Mouse (Mus musculus) hindbrain, embryonic 16.5 days (tissue): ENCODE measurements around the gene Ankrd27. TPM values are rescaled to one million over a fixed set of nuclear protein-coding genes. Genes with fewer than 3 reads are reported as not detected.

Experiments used
- ATAC-seq: fragments of 200-750 bp; cut with Nextera tagmentation; 2 replicates; pipeline ENCODE4 v1.8.0; 2017; ENCODE audit warnings: moderate TSS enrichment, moderate library complexity
- H3K27ac ChIP-seq: fragments of 300-500 bp; sonication (generic); 2 replicates; pipeline ENCODE4 v1.5.1; 2014; ENCODE audit warnings: low read depth, mild to moderate bottlenecking, control low read depth, low read length, moderate library complexity
- H3K27me3 ChIP-seq: fragments of 300-500 bp; sonication (generic); replicated peaks from 2 replicates; pipeline ENCODE4 v1.6.1; 2014; ENCODE audit warnings: low read length; ENCODE audit not compliant: control insufficient read depth, insufficient read depth
- H3K36me3 ChIP-seq: fragments of 300-500 bp; sonication (generic); 2 replicates; pipeline ENCODE4 v1.6.1; 2014; ENCODE audit warnings: mild to moderate bottlenecking, low read length, moderate library complexity, mixed read lengths; ENCODE audit not compliant: control insufficient read depth, insufficient read depth
- H3K4me1 ChIP-seq: fragments of 300-500 bp; sonication (generic); 2 replicates; pipeline ENCODE4 v1.6.1; 2014; ENCODE audit warnings: low read depth, low read length; ENCODE audit not compliant: control insufficient read depth, insufficient read depth
- H3K4me2 ChIP-seq: fragments of 300-500 bp; sonication (generic); 2 replicates; pipeline ENCODE4 v1.6.1; 2014; ENCODE audit warnings: mild to moderate bottlenecking, low read length, control low read depth, moderate library complexity
- H3K4me3 ChIP-seq: fragments of 300-500 bp; sonication (generic); 2 replicates; pipeline ENCODE4 v1.5.1; 2014; ENCODE audit warnings: mild to moderate bottlenecking, low read length, control low read depth, moderate library complexity
- H3K9ac ChIP-seq: fragments of 300-500 bp; sonication (generic); 2 replicates; pipeline ENCODE4 v1.6.1; 2014; ENCODE audit warnings: low read depth, mild to moderate bottlenecking, control low read depth, low read length, moderate library complexity
- H3K9me3 ChIP-seq: fragments of 300-500 bp; sonication (generic); 2 replicates; pipeline ENCODE4 v1.6.1; 2014; ENCODE audit warnings: mild to moderate bottlenecking, low read length, moderate library complexity; ENCODE audit not compliant: control insufficient read depth
- WGBS: fragments of 180-500 bp; shearing (Covaris S2); extraction: QIAGEN DNeasy Blood & Tissue Kit; methylation state at CpG from one replicate; pipeline ENCODE4 v1.1.7; 2014; 5-methylcytosine and 5-hydroxymethylcytosine counted together
- polyA plus RNA-seq: library from polyadenylated mRNA; unstranded; fragments of >200 nt; fragmentation: Nextera tagmentation; extraction: Ambion mirVana; gene quantifications from 2 replicates; pipeline ENCODE4 v1.2.1, GENCODE M21; 2015

Gene Ankrd27
- polyA plus RNA-seq, 1 experiment from 2014 or later = 17.3 TPM

DNA sequence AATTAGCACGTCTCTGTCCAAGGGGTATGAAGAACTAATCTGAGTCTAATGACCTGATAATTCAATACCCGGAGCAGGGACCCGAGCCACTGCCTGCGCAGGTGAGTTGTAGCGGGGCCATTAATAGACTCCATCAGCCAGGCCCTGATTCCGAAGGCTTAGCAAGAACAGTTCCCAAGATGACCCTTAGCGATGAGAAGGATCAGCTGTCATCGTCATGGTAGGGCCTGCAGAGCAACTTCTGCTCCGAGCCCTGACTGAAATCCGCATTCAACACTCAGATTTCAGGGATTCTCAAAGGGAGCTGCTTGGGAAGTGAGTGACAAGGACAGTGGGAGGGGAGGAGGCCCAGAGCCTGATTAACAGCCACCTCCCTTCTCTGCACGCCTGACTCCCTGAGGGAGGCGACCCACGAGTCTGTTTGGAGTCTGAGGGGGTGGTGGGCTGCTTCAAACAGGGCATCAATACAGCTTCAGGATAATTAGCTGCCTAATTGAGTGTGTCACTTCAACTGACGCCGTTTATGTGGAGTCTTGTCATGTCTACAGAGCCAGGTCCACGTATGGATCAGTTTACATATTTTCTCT, 77.8 kb downstream of the Ankrd27 start:
- ATAC-seq = no peak
- peaks cover 16% of the 10 kb centered on the region for H3K4me1 ChIP-seq
- no peaks in the 10 kb centered on the region for H3K27me3 ChIP-seq
- H3K27ac ChIP-seq = no peak overlapping the region
- no peak overlapping the region for H3K4me2 ChIP-seq
- H3K9ac ChIP-seq = peak overlapping the region; percentile 23; the same call in 1 of the 2 replicates
- 35% methylated on average over 16 of the region's 16 CpGs for WGBS
- H3K36me3 ChIP-seq = no peaks in the 10 kb centered on the region
- no peak overlapping the region for H3K4me3 ChIP-seq
- peaks cover 5% of the 10 kb centered on the region; the same call in 1 of the 2 replicates for H3K9me3 ChIP-seq

DNA sequence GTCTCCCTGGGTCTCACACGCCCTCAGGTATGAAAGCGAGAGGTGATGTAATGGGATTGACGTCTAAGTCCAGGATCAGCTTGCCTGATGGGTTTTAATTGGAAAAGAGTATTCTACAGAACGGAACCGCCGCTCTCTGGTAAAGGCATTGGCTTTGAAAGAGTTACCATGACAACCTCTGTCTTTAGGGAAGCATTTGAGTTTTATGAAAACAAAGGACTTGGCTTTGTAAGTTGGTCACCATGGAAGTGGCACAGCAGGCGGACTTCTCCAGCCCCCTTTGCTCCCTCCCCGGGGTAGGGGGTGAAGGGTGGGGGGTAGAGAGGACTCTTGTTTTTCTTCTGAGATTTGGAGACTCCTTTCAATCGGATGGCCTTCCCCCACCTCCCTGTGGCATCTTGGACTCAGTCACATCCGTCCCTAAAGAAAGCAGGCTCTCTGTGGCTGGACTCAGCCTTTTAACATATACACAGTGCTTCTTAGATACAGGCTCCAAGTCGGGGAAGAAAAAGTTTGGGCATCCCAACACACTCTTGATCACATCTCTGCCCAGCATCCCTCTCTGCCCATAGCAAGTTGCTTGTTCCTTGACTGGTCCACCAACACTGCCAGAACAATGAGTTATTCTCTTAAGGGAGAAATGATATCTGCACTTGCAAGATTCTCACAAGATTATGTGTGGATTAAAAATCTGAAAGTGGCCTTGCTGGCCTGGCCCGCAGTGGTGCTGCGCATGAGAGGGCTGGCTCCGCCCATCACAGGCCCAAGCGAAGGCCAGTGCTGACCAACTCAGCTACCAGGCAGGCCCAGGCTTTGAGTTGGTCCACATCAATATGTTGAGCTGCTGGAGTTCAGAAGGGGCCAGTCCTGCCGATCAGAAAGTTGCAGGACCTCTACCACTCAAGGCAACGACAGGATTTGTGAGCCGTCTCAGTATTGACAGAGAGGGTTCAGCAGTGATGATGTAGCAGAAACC, 82.3 kb downstream of the Ankrd27 start:
- H3K27ac ChIP-seq = peak overlapping the region; percentile 76
- H3K4me1 ChIP-seq = peaks cover 16% of the 10 kb centered on the region
- WGBS = 25% methylated on average over 18 of the region's 18 CpGs
- H3K4me3 ChIP-seq = no peak overlapping the region
- no peak overlapping the region for H3K9ac ChIP-seq
- H3K27me3 ChIP-seq = 0 out of 2 replicates have a peak, but pooled peaks cover 2% of the 10 kb centered on the region
- H3K4me2 ChIP-seq = 0 out of 2 replicates have a peak overlapping the region, but pooled peaks have one; percentile 12
- no peaks in the 10 kb centered on the region for H3K36me3 ChIP-seq
- peak; percentile 90 for ATAC-seq
- H3K9me3 ChIP-seq = no peaks in the 10 kb centered on the region

DNA sequence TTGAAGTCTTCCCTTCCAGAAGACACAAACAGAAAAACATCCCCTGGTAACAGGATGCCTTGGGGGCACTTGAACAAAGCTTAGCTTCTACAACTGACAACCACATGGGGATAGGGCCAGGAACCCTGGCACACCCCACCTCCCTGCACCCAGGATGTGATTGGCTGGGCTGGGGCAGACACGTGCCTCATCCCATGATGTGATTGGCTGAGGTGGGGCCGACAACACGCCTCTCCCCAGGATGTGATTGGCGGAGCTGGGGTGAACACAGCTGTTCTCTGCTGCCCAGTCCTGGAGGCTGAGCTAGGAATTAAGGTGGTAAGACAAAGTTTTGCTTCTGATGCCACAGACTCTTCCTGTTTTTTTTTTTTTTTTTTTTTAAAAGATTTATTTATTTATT, 92.9 kb downstream of the Ankrd27 start:
- Histone ChIP-seq H3K9ac (no peak overlapping the region), H3K4me3 (no peak overlapping the region), H3K4me1 (no peaks in the 10 kb centered on the region), H3K9me3 (peaks cover 5% of the 10 kb centered on the region; the same call in 1 of the 2 replicates), H3K27ac (no peak overlapping the region), H3K27me3 (no peaks in the 10 kb centered on the region), H3K4me2 (no peak overlapping the region), H3K36me3 (no peaks in the 10 kb centered on the region)
- WGBS = 75% methylated on average over 4 of the region's 4 CpGs
- ATAC-seq = no peak

DNA sequence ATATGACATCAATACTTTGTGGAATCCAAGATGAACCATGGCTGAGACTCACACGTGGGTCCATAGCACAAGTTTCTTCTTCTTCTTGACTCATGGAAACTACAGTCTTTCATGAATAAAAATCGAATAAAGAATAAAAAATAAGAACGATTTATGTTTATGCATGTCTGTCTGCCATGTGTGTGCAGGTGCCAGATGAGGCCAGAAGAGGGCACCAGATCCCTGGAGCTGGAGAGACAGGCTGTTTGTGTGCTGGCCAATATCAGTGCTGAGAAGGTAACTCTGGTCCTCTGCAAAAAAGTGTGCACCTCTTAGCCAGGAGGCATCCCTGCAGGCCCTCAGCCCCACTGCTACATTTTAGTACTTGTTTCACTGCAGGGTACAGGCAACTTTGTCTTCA, 95.5 kb downstream of the Ankrd27 start:
- H3K36me3 ChIP-seq = no peaks in the 10 kb centered on the region
- H3K27ac ChIP-seq = no peak overlapping the region
- peaks cover 6% of the 10 kb centered on the region for H3K4me1 ChIP-seq
- no peak for ATAC-seq
- H3K9me3 ChIP-seq = peaks cover 5% of the 10 kb centered on the region; the same call in 1 of the 2 replicates
- no peaks in the 10 kb centered on the region for H3K27me3 ChIP-seq
- no peak overlapping the region for H3K4me3 ChIP-seq
- no peak overlapping the region for H3K4me2 ChIP-seq
- WGBS = 85% methylated on average over 3 of the region's 3 CpGs
- H3K9ac ChIP-seq = no peak overlapping the region

DNA sequence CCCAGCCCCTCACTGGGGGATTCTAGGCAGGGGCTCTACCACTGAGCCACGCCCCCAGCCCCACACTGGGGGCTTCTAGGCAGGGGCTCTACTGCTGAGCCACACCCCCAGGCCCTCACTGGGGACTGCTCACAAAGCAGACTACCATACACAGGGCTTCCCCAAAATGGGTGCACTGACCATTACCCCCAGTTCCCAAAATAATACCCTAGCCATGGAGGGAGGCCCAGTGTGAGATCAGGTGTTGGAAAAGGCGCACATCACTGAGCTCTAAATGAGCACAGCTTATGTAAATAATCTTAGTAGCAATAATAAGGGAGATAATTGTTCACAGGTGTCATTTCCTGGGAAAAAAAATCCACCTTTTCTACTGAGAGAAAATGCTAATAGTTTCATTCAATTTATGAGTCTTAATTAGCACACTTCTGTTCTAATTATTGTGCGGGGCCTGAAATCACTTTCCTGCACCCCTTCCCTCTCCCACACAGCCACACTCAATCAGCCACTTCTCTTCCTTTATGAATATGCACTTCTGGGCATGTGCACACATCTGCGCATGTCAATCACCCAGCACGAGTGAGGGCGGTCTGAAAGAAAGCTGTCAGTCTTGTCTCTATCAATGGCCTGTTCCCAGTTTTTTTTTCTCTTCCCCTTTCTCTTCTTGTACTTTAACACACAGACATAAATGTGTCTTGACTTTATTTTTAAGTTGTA, 97.5 kb downstream of the Ankrd27 start:
- no peak overlapping the region for H3K4me3 ChIP-seq
- ATAC-seq = peak; percentile 46; the same call in 1 of the 2 replicates
- 59% methylated on average over 6 of the region's 6 CpGs for WGBS
- H3K36me3 ChIP-seq = no peaks in the 10 kb centered on the region
- peaks cover 17% of the 10 kb centered on the region for H3K4me1 ChIP-seq
- no peak overlapping the region for H3K4me2 ChIP-seq
- 0 out of 2 replicates have a peak, but pooled peaks cover 2% of the 10 kb centered on the region for H3K9me3 ChIP-seq
- H3K27me3 ChIP-seq = no peaks in the 10 kb centered on the region
- no peak overlapping the region for H3K27ac ChIP-seq
- no peak overlapping the region for H3K9ac ChIP-seq

DNA sequence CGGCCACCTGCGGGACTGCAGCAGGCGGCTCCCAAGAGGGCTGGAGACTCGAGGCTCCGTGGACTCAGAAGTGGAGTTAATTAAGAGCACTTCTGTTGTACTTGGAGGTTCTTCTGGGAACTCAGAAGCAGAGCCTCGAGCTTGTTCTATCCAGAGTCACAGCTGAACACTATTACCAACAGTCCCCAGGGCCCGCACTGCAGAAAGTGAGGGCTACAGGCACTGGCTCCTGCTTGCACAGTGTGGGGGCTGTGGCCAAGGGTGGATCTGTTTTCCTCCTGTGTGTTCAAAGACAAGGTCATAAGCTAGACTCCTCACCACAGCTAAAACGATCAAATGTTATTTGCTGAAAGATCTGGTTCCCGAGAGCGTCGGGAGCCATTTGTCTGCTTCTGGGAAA, 100.2 kb downstream of the Ankrd27 start:
- 0 out of 2 replicates have a peak, but pooled peaks have one; percentile 38 for ATAC-seq
- Histone ChIP-seq H3K27me3 (no peaks in the 10 kb centered on the region), H3K4me3 (no peak overlapping the region), H3K9ac (0 out of 2 replicates have a peak overlapping the region, but pooled peaks have one; percentile 11), H3K4me1 (peaks cover 17% of the 10 kb centered on the region), H3K9me3 (0 out of 2 replicates have a peak, but pooled peaks cover 2% of the 10 kb centered on the region), H3K4me2 (no peak overlapping the region), H3K36me3 (no peaks in the 10 kb centered on the region), H3K27ac (peak overlapping the region; percentile 25)
- 57% methylated on average over 11 of the region's 11 CpGs for WGBS

DNA sequence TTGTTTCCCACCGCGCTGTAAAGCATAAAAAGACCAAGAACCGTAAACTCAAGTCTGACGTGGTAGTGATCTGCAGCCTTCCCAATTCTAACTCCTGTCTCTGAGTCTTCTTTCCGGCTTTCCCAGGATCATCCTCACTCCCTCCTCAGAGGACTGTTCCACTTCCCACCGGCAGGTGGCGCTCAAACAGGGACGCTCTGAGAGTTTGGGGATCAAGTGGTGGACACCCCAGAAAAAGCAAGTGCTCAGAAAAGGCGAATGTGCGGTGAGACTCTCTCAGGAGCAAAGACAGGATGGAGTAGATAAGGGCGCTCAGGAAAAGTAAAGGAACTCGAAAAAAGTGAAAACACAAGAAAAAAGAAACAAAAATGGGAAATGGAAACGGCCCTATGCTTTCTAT, 100.7 kb downstream of the Ankrd27 start:
- no peak overlapping the region; the same call in 1 of the 2 replicates for H3K27ac ChIP-seq
- WGBS = 28% methylated on average over 13 of the region's 13 CpGs
- peak overlapping the region; percentile 9 for H3K4me2 ChIP-seq
- peaks cover 17% of the 10 kb centered on the region for H3K4me1 ChIP-seq
- H3K36me3 ChIP-seq = no peaks in the 10 kb centered on the region
- no peaks in the 10 kb centered on the region for H3K9me3 ChIP-seq
- H3K4me3 ChIP-seq = no peak overlapping the region
- 0 out of 2 replicates have a peak overlapping the region, but pooled peaks have one; percentile 11 for H3K9ac ChIP-seq
- H3K27me3 ChIP-seq = no peaks in the 10 kb centered on the region
- no peak for ATAC-seq

DNA sequence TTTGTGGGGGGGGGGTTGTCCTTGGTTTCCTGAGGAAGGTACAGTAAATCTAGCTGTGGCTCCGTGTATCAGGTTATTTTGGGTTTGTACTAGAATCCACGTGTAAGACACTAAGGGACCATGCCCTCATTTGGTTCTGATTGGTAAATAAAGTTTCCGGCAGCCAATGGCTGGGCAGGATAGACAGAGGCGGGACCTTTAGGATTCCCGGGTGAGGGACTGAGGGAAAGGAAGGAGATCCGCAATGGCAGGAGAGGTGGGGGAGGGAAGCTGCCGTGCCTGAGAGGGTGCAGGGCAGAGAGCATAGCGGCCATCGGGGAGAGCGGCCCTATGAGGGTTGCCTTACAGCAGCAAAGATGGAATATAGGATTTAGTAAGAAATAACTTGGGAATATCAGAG, 101.2 kb downstream of the Ankrd27 start:
- Histone ChIP-seq H3K27ac (no peak overlapping the region), H3K4me2 (peak overlapping the region; percentile 9; the same call in 1 of the 2 replicates), H3K9ac (no peak overlapping the region), H3K4me1 (peaks cover 17% of the 10 kb centered on the region), H3K36me3 (no peaks in the 10 kb centered on the region), H3K27me3 (no peaks in the 10 kb centered on the region), H3K4me3 (no peak overlapping the region), H3K9me3 (no peaks in the 10 kb centered on the region)
- ATAC-seq = no peak
- 29% methylated on average over 10 of the region's 10 CpGs for WGBS
